Mouse (Mus musculus) brain, embryonic 18.5 days (tissue): ENCODE measurements at regions not wholly inside any gene's neighbourhood (a gene's known extent, or its start where the extent isn't known, plus 50 kb on each side); places are given as distances from the start of the nearest gene placed in this dataset.

Experiments used
- DNase-seq: peaks from one replicate; pipeline ENCODE4 v3.0.0-alpha.2; 2012; ENCODE audit warnings: low read depth, low spot score

- no peak for DNase-seq
These were observed 51.2 kb upstream of the Rap1b start for GRCm38 (mm10) chr10:117896911-117897643.

DNA sequence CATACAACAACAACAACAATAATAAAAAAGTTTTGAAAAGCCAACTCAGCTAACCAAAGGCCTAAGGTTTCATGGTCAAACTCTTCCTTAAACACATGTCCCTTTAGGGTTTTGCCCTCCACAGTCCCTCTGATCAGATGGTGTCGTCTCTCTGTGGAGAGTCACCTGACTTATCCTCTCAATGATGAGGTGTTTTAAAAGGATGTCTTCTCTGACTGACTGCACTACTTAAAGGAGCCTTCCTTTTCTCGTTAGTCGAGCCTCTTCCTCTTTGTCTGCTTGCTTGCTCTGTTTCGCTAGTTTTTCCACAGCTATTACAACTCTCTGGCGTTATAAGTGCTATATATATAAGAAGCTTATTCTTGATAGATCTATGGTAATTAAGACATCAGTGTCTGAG lies 51.9 kb upstream of the Rap1b start:
- DNase-seq, result no peak

GRCm38 (mm10) chr10:117898391-117898790 lies 52.6 kb upstream of the Rap1b start:
- no peak for DNase-seq

DNA sequence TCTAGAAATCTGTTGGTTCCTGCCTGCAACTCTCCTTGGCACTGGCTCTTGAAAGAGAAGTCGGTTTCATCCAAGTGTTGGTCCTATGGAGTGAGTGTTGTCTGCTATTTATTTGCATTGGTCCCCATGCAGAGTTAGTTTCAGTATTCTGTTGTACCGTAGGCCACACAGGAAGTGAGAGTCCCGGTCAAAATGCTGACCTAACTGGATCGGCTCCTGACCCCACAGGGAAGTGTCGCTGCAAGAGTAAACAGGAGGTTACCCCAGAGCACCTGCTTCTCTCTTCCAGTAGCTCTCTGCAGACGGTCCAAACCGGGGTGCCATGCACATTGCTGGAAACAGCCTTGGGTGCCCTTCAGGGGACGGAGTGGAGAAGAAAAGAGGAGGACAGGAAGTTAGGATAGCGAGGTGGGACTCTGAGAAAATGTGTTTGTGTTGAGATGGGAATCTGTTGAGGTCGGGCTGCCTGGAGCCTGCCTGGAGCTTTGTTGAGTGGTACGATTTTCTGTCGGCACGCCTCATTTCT lies 53.6 kb upstream of the Rap1b start:
- no peak for DNase-seq

- DNase-seq, result no peak
These were observed 59.9 kb upstream of the Rap1b start for GRCm38 (mm10) chr10:117905666-117906266.

GRCm38 (mm10) chr10:117906267-117906811 lies 60.5 kb upstream of the Rap1b start:
- DNase-seq, result peak; percentile 40

DNA sequence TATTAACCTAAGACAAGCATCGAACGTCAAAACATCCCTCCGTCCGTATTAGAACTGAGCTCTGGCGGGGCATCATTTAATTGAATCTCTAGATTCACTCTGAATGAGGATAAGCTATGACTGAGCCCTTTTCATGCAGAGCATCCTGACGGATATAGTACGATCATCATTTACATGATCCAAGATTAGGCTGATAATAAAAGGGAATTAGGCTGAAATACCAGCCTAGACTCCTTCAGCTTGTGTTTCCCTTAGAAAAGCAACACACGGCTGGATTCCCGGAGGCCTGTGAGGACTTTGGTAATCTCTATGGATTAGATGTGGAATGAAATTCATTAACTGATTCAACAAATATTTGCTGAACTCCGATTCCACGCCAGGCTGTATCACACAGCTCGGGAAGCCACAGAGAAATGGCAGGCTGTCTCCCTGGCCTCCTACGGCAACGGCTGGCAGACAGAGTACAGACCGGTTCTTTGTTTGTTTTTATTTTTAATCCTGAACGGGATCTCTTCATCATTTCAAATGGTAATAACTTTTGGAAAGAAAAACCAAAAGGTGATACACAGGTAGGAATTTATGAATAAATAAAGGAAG lies 62.3 kb upstream of the Rap1b start:
- DNase-seq, result no peak

- DNase-seq, result no peak
These were observed 63.3 kb upstream of the Rap1b start for GRCm38 (mm10) chr10:117909155-117909554.

- no peak for DNase-seq
These were observed 64.0 kb upstream of the Rap1b start for GRCm38 (mm10) chr10:117909811-117910239.

DNA sequence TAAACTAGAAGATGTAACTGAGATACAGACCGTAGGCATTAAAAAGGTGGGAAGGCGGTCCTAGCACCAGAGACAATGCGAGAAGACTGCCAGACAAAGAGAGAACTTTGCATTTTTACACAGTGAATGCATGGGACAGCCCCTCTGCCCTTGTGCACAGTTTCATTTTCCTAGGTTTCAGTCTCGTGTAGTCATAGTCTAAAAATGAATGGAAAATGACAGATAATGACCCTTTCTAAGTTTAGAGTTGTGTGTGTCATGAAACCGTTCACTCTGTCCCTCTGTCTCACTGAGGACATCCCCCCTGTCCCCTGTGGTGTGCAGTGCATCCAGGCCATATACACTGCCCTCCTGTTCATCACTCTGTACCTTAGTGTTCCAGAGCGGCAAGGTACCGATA lies 64.6 kb upstream of the Rap1b start:
- DNase-seq, result no peak

GRCm38 (mm10) chr10:117915011-117915735 lies 69.3 kb upstream of the Rap1b start:
- DNase-seq, result no peak

DNA sequence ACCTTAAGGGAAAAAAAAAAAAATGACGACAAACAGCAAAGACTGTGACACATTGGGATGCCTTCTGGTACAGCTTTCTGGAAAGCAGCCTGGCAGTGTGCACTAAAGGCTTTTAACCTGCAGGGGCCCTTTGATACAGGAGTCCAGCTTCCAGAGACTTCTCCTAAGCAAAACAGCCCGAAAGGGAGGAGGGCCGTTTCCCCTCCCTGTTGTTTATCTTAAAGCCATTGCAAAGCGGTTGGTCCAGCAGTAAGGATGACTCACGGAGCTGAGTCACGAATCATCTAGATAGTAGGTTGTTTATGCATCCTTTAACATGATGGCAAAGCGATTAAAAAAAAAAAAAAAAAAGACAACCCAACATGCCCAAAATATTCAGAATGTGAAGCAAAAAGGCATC lies 70.4 kb upstream of the Rap1b start:
- no peak for DNase-seq

- DNase-seq, result no peak
These were observed 72.0 kb upstream of the Rap1b start for GRCm38 (mm10) chr10:117917870-117918269.

DNA sequence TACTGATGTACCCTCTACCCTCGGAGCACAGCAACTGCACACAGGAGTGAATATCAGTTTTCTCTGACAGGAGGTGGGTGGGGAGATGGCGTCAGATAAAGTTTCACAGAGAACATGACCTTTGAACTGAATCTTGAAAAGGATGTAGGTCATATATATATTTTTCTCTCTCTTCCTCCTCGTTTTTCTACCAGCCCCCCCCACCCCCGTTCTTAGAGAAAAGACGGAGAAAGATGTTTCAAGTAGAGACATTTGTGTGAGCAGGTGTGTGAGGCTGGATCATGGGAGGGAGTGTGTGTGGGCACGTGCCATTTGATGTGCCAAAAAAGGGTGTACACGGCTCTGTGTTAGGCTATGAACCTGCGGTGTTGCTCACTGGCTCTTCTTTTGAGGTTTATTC lies 72.8 kb upstream of the Rap1b start:
- DNase-seq, result no peak

DNA sequence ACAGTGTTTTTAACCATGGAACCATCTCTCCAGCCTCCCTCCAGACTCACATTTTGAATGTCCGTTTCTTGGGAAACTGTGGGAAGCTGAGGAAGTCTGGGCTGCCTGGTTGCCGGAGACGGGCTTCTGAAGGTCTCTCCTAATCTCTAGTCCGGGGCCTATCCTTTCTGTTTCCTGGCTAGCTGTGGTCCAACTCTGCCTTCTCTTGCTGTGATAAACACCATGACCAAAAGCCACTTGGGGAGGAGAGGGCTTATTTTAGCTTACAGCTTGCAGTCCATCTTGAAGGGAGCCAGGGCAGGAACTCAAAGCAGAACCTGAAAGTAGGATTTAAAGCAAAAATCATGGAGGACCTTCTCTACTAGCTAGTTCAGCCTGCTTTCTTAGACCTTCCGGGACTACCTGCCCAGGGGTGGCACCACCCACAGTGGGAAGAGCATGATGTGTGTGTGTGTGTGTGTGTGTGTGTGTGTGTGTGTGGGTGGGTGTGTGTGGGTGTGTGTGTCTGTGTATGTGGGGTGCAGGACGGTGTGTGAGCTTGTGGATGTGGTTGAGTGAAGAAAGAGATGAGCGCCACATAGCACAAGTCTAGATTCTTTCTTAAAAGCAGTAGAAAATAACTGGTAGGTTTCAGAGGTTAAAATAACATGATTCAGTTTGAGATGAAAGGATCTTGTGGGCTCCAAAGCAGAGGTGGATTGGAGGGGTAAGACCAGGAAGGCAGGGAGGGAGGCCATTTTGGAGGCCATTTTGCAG lies 73.5 kb upstream of the Rap1b start:
- no peak for DNase-seq

- DNase-seq, result no peak
These were observed 79.4 kb upstream of the Rap1b start for GRCm38 (mm10) chr10:117925186-117925585.

DNA sequence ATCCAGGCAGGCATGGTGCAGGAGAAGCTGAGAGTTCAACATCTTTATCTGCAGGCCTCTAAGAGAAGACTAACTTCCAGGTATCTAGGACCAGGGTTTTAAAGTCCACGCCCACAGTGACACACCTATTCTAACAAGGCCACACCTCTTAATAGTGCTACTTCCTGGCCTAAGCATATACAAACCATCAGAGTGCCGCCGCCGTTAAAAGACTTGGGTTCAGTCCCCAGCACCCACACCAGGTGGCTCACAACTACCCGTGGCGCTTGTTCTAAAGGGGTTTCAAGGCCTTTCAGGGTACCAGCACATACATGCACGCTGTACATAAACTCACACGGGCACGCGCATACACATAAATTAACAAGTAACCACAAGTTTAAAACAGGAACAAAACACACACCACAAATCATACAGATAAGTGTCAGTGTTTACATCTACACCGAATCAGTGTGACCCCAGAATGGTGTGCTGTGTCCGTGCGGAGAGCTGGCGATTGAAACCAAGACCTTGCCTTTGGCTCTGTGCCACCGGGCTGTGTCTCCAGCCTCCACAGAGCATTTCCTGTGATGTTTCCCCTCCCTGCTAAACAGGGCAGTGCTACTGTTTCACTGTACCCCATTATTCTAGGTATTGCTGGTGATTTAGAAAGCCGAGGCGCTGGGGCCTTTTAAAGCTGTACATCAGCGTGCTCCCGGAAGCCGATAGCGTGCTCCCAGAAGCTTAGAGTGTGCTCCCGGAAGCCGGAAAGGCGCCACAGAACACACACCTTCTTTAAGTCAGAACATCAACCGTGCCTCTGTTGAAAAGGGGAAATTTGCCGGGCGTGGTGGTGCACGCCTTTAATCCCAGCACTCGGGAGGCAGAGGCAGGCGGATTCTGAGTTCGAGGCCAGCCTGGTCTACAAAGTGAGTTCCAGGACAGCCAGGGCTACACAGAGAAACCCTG lies 80.0 kb upstream of the Rap1b start:
- DNase-seq, result no peak

GRCm38 (mm10) chr10:117928998-117929397 lies 83.2 kb upstream of the Rap1b start:
- no peak for DNase-seq

- no peak for DNase-seq
These were observed 89.0 kb upstream of the Rap1b start for GRCm38 (mm10) chr10:117934797-117935196.

DNA sequence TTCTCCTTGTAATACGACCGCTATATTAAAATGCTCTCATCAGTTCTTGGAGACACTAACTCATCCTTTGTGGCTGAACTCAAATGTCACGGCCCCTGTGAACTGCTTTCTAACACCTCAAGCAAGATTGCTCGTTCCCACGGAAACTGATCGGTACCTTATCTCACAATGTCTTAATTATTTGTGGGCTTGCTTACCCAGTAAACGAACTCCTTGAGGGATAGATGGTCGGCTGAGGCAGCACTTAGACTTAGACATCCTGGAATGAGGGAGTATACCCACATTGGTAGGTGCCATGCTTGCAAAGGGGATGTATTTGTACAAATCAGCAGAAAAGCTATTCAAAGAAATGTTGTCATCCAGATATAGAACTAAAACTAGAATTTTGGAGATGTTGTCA lies 92.9 kb upstream of the Rap1b start:
- DNase-seq, result no peak
